Mouse (Mus musculus) G1E-ER4 (cell line): ENCODE measurements around the gene Copz2. TPM values are rescaled to one million over a fixed set of nuclear protein-coding genes. Genes with fewer than 3 reads are reported as not detected.

Source experiments
- GATA1 ChIP-seq: IDR thresholded peaks from one replicate; pipeline ENCODE4 v1.8.0; 2012; ENCODE audit warnings: low read length, inconsistent platforms
- polyA plus RNA-seq: library from polyadenylated mRNA; stranded (reverse); fragments of >175 nt; gene quantifications from 2 replicates; pipeline ENCODE4 v1.2.3, GENCODE M21; 2012

Copz2 gene
- polyA plus RNA-seq, 1 experiment: 0.45 TPM

- no peak for TF ChIP-seq GATA1
Measured at GRCm38 (mm10) chr11:96876300-96877040, 26.8 kb downstream of the Copz2 start.

GRCm38 (mm10) chr11:96877071-96877470, 27.4 kb downstream of the Copz2 start:
- no peak for TF ChIP-seq GATA1

GRCm38 (mm10) chr11:96878715-96879114, 29.0 kb downstream of the Copz2 start:
- no peak for TF ChIP-seq GATA1

- no peak for TF ChIP-seq GATA1
Measured at GRCm38 (mm10) chr11:96879359-96879758, 29.7 kb downstream of the Copz2 start.

DNA sequence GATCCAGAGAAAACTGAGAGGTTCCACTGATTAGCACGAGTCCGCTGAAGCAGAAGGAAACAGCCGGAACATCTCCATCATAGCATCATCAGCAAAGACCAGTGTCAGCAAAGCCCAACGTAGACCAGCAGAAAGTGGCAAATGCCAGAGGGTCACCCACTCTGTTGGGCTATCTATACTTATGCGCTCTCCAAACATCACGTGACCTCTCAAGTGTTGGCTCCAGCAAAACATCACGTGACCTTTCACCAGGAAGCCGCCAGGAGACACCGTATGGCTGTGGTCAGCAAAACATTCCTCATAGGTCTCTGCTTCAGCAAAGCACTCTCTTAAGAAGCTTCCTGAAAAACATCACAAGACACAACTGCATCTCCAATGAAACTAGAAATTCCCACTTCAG, 30.6 kb downstream of the Copz2 start:
- no peak for TF ChIP-seq GATA1

DNA sequence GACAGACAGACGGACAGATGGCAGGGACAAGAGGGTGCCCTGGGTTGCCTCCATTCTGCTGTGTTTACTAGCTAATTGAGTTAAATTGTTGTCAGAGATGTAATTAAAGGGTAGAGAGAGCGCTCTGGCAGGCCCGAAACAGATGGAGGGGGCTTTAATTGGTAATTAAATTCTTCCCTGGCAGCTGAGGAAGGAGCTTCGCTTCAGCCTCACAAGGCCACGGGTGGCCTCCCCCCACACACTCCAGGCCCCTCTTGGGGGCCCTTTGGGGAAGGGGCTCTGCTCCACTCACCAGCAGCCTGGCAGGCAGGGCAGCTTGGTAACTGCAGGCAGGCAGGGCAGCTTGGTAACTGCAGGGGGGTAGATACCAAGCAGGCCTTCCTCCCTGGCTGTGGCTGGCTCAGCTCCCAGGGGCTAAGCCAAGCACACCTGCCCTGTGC, 36.3 kb downstream of the Copz2 start:
- no peak for TF ChIP-seq GATA1

GRCm38 (mm10) chr11:96886942-96887546, 37.4 kb downstream of the Copz2 start:
- no peak for TF ChIP-seq GATA1

DNA sequence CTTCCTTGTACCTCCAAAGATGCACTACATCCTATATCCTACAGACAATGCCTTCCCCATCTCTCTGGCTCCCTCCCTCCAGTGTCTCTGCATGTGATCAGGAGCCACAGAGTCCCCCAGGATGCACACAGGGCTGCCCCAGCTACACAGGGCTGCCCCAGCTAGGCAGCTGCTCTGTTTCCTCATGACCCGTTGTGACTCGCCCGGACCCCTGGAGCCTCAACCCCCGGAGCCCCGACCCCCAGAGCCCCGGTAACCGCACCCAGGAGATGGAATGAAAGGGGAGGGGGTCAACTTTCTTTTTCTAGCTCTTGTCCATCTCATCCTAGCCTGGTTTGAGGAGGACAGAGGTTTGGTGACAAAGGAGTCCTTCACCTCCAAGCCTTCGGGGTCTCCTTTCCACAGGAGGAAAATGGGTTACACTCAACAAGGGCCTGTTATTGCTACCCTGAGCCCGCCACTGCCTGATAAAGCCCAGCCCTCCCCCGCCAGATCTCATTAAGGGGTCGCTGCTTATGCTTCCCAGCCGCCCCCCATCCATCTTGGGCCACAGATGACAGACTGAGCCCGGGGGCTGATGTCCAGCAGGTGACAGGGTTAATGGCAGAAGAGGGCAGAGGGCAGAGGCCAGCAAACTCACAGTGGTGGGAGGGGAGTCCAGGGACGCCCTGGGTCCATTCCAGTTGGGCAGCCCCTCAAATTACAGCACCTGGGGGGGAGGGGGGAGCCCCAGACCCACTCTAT, 42.3 kb downstream of the Copz2 start:
- no peak for TF ChIP-seq GATA1

- TF ChIP-seq GATA1: no peak
Measured at GRCm38 (mm10) chr11:96893203-96893842, 43.7 kb downstream of the Copz2 start.

GRCm38 (mm10) chr11:96895886-96896285, 46.2 kb downstream of the Copz2 start:
- no peak for TF ChIP-seq GATA1

DNA sequence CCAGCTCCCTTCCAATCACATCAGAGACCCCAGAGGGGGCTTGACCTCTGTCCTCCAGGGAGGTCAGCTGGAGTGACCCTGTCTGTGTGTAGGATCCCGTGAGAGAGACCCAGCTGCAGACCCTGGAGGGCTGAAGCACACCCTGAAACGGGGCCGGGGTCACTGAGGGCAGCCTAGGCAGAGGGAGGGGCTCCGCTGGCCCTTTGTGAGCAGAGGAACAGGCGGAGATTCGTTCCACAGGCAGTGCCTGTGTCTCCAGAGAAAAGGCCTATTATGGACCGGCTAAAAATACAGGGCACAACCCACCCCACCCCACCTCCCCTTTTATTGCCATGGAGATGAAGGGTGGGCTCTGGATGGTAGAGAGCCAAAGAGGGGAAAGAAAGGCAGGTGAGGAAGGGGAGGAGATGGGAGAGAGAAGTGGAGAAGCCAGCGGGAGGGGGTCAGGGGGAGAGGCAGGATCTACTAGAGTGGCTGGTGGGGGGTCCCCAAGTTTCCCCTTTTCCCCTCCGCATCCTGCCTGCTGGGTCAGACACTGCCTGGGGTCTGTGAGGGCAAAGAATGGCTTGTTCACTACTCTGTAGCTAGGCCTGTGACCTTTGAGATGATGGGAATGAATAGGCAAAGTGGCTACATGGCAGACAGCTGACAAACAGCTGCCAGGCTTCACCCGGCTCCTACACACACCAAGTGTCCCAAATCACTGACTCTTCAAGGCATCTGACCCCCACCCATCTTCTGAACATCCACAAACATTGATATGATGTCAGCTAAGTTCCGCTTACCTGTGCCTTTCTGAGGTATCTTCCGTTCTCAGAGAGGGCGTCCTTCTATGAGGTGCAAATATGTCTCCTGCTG, 50.0 kb downstream of the Copz2 start:
- TF ChIP-seq GATA1: no peak

- no peak for TF ChIP-seq GATA1
Measured at GRCm38 (mm10) chr11:96901332-96901731, 51.7 kb downstream of the Copz2 start.

GRCm38 (mm10) chr11:96902639-96903635, 53.3 kb downstream of the Copz2 start:
- no peak for TF ChIP-seq GATA1
